Mouse (Mus musculus) CD8-positive naive resting alpha-beta T cell, adult 2 months (primary cell): ENCODE measurements around the gene A430089I19Rik.
"Not testable (repeated sequence)": the region's sequence is repeated elsewhere in the genome, so short reads cannot be mapped to it uniquely, and the experiment has no call there.

Source experiments
- DNase-seq, 2 experiments: peaks; one replicate each; pipeline ENCODE4 v3.0.0; 2022; ENCODE audit warnings: low read depth in 2 of 2, low spot score in 2 of 2

The A430089I19Rik gene

DNA sequence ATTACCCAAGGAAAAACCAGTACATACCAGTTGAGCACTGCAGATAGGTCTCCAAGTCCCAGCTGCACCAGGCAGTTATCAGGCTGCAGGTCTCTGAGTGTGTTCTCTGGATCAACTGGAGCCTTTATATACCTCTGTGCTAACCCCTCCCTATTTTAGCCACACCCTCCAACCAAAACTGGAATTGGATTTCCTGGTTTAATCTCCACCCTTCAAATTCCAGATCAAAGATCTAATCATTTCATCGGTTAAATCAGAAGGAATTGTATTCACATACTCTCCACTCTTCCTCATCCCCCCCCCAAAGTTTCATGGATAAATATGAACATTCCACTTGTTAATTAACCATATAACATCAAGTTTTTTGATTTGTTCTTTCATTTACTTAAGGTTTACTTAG, at the start of gene A430089I19Rik:
Gene A430089I19Rik, minus strand, starts transcription at position 101 of the 400 bp plus-strand sequence.
- DNase-seq = not testable (repeated sequence)

DNA sequence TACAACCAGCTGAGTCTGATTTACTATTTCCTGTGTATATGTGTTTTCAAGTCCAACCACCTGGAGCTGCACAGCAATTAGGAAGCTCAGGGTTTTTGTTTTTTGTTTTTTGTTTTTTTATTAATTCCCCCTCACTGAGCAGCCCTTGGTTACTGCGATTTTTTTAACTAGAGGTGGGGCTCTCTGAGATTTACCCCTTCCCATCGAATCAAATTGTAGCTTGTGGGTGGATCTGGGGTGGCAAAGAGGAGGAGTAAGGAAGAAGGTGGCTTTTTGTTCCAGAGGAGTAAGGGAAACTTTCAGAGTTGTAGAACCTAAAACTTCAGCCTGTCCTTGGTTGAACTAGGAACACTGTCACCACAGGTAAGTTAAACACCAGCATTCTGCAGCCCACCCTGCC, 32.9 kb upstream of the A430089I19Rik start, which contains the start of gene AA792892:
Gene AA792892, plus strand, starts transcription at position 301 of the 400 bp plus-strand sequence.
- not testable (repeated sequence) for DNase-seq

DNA sequence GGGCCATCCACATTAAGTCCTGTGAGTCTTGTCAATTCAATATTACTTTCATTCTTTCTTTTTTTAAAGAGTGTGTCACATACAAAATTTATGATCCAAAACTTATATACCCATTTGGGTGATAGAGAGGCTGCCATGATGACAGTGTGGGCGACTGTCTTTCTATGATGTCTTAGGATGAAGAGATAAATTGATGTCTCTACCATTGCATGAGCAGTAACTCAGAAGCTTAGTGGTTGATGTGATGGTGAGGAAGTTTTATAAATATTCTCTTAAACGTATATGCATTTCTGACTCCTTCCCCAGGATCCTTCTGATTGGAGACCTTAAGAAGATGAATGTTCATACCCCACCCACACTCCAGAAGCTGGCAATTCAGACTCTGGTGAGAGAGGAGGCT, 7.5 kb upstream of the A430089I19Rik start, which contains the start of gene Gm6502:
Gene Gm6502, plus strand, starts transcription at position 301 of the 400 bp plus-strand sequence.
- DNase-seq = not testable (repeated sequence)
